Mouse (Mus musculus) stomach, embryonic 16.5 days (tissue): ENCODE measurements around the gene Ap1s1. TPM values are rescaled to one million over a fixed set of nuclear protein-coding genes. Genes with fewer than 3 reads are reported as not detected.

Experiments used
- ATAC-seq: fragments of 200-750 bp; cut with Nextera tagmentation; 2 replicates; pipeline ENCODE4 v1.8.0; 2017; ENCODE audit warnings: moderate number of reproducible peaks, moderate TSS enrichment; ENCODE audit not compliant: insufficient read depth, low FRiP score
- H3K27ac ChIP-seq: fragments of 300-500 bp; sonication (generic); 2 replicates; pipeline ENCODE4 v1.5.1; 2014; ENCODE audit warnings: low read length
- H3K27me3 ChIP-seq: fragments of 300-500 bp; sonication (generic); 2 replicates; pipeline ENCODE4 v1.6.1; 2014; ENCODE audit warnings: low read length, control low read depth, mixed read lengths; ENCODE audit not compliant: control insufficient read depth, insufficient read depth
- H3K36me3 ChIP-seq: fragments of 300-500 bp; sonication (generic); 2 replicates; pipeline ENCODE4 v1.6.1; 2014; ENCODE audit warnings: low read length; ENCODE audit not compliant: control insufficient read depth, insufficient read depth
- H3K4me1 ChIP-seq: fragments of 300-500 bp; sonication (generic); 2 replicates; pipeline ENCODE4 v1.6.1; 2014; ENCODE audit warnings: low read length, control low read depth, mixed read lengths; ENCODE audit not compliant: control insufficient read depth, insufficient read depth
- H3K4me2 ChIP-seq: fragments of 300-500 bp; sonication (generic); 2 replicates; pipeline ENCODE4 v1.6.1; 2014; ENCODE audit warnings: low read depth, low read length, mixed read lengths
- H3K4me3 ChIP-seq: fragments of 300-500 bp; sonication (generic); replicated peaks from 2 replicates; pipeline ENCODE4 v1.5.1; 2014; ENCODE audit warnings: mild to moderate bottlenecking, low read length
- H3K9ac ChIP-seq: fragments of 300-500 bp; sonication (generic); 2 replicates; pipeline ENCODE4 v1.6.1; 2014; ENCODE audit warnings: low read length
- H3K9me3 ChIP-seq: fragments of 300-500 bp; sonication (generic); replicated peaks from 2 replicates; pipeline ENCODE4 v1.6.1; 2016; ENCODE audit warnings: low read length, control low read depth; ENCODE audit not compliant: control insufficient read depth
- WGBS: fragments of 180-500 bp; shearing (Covaris S2); extraction: QIAGEN DNeasy Blood & Tissue Kit; methylation state at CpG from one replicate; pipeline ENCODE4 v1.1.7; 2014; 5-methylcytosine and 5-hydroxymethylcytosine counted together
- polyA plus RNA-seq: library from polyadenylated mRNA; unstranded; fragments of >200 nt; fragmentation: Nextera tagmentation; extraction: Ambion mirVana; gene quantifications from 2 replicates; pipeline ENCODE4 v1.2.1, GENCODE M21; 2015

Gene Ap1s1
- polyA plus RNA-seq, 1 experiment from 2014 or later = 187 TPM

DNA sequence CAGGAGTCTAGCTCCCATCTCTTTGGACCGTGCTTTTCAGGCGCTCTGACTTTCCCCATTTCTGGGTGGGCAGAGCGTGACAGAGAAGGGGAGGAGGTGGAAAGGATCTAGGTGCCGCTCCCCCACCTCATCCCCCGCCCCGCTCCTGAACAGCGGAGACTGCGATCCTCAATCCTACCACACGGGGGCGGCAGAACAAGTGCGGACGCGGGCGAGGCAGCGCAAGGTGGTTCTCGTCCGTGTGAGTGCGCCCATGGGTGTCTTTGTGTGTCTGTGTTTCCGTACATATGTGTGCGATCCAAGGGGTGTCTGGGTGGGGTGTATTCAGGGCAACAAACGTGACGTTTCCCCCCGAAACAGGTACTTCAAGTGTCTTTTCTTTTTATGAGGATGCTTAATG is 20.8 kb downstream of the Ap1s1 start:
- no peaks in the 10 kb centered on the region for H3K4me1 ChIP-seq
- H3K27me3 ChIP-seq = peaks cover 54% of the 10 kb centered on the region
- H3K9me3 ChIP-seq = no peaks in the 10 kb centered on the region
- H3K9ac ChIP-seq = no peak overlapping the region
- under 1% methylated on average over 23 of the region's 23 CpGs for WGBS
- no peaks in the 10 kb centered on the region for H3K36me3 ChIP-seq
- H3K4me2 ChIP-seq = no peak overlapping the region
- H3K4me3 ChIP-seq = no peak overlapping the region
- ATAC-seq = no peak
- H3K27ac ChIP-seq = no peak overlapping the region

- Histone ChIP-seq H3K27ac (no peak overlapping the region), H3K9ac (no peak overlapping the region), H3K4me3 (no peak overlapping the region), H3K9me3 (no peaks in the 10 kb centered on the region), H3K4me1 (no peaks in the 10 kb centered on the region), H3K36me3 (no peaks in the 10 kb centered on the region), H3K27me3 (peaks cover 48% of the 10 kb centered on the region), H3K4me2 (no peak overlapping the region)
- 49% methylated on average over 3 of the region's 3 CpGs for WGBS
- ATAC-seq = no peak
Measured at GRCm38 (mm10) chr5:137024318-137024717, 21.6 kb downstream of the Ap1s1 start.

DNA sequence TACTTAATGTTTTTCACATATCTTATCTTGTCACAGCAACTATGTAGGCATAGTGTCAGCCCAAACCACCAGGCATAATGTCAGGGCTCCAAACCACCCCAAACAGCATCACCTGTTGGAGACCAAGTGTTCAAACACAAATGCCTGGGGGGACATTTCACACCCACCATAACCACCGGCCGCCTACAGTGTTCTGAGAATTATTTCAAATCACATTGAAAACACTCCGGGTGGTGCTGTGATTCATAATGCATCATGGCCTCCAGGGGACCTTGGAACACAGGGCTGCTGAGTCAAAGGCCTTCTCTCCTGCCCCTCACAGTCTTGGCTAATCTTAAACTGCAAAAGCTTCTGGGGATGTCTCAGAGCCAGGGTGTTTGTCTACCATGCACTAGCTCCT is 30.0 kb downstream of the Ap1s1 start:
- 85% methylated on average over 3 of the region's 3 CpGs for WGBS
- no peak overlapping the region for H3K9ac ChIP-seq
- ATAC-seq = no peak
- H3K9me3 ChIP-seq = no peaks in the 10 kb centered on the region; the same call in 1 of the 2 replicates
- H3K27me3 ChIP-seq = no peaks in the 10 kb centered on the region
- no peaks in the 10 kb centered on the region for H3K4me1 ChIP-seq
- no peaks in the 10 kb centered on the region for H3K36me3 ChIP-seq
- no peak overlapping the region for H3K4me3 ChIP-seq
- H3K4me2 ChIP-seq = no peak overlapping the region
- H3K27ac ChIP-seq = no peak overlapping the region

DNA sequence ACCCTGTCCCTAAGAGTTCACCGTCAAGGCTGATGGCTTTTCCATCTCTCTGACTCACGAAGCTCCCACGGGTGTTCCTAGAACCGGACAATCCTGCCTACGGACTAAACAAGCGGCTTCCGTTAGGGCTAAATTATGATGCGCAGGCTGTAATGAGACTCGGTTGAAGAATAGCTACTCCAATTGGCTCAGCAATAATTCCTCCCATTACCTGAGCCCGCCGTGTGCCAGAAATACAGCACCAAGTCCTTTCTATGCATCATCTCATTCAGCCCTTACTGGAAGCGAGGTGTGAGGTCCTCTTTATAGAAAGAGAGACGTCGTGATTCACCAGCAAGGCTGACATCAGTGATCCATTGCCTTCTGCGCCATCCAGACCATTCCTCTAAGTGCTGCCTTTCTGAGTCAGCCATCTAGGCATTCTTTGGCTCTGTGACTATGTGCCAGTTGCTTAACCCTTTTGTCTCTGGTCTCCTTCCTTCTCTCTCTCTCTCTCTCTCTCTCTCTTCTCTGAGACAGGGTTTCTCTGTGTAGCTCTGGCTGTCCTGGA is 33.5 kb downstream of the Ap1s1 start:
- no peaks in the 10 kb centered on the region for H3K36me3 ChIP-seq
- H3K9ac ChIP-seq = no peak overlapping the region
- no peak for ATAC-seq
- no peaks in the 10 kb centered on the region; the same call in 1 of the 2 replicates for H3K9me3 ChIP-seq
- no peaks in the 10 kb centered on the region for H3K27me3 ChIP-seq
- H3K4me3 ChIP-seq = no peak overlapping the region
- WGBS = 69% methylated on average over 15 of the region's 15 CpGs
- no peak overlapping the region for H3K4me2 ChIP-seq
- H3K4me1 ChIP-seq = no peaks in the 10 kb centered on the region
- H3K27ac ChIP-seq = no peak overlapping the region

DNA sequence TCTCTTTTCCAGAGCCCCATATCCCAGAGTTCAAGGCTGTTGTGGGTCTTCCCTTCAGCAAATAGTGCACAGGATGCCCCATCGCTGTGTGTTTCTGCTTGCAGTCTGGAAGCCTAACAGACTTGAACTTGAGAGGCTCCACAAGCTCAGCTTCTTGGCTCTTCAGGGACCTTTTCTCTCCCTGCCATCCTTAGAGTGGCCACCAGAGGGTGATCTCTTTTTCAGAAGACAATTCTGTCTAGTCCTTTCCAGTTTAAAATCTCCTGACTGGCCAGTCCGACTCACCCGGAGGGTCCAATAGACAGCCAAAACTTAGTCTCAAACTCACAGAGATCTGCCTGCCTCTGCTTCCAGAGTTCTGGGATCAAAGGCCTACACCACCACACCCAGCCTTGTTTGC is 35.9 kb downstream of the Ap1s1 start:
- Histone ChIP-seq H3K27ac (no peak overlapping the region), H3K36me3 (no peaks in the 10 kb centered on the region), H3K4me3 (no peak overlapping the region), H3K4me1 (peaks cover 3% of the 10 kb centered on the region; the same call in 1 of the 2 replicates), H3K9ac (no peak overlapping the region), H3K4me2 (no peak overlapping the region), H3K9me3 (no peaks in the 10 kb centered on the region), H3K27me3 (no peaks in the 10 kb centered on the region)
- ATAC-seq = no peak
- 36% methylated on average over 3 of the region's 3 CpGs for WGBS

- H3K36me3 ChIP-seq = no peaks in the 10 kb centered on the region
- H3K4me3 ChIP-seq = no peak overlapping the region
- H3K9ac ChIP-seq = no peak overlapping the region
- no peak for ATAC-seq
- no peak overlapping the region for H3K27ac ChIP-seq
- no peaks in the 10 kb centered on the region for H3K27me3 ChIP-seq
- H3K4me2 ChIP-seq = no peak overlapping the region
- WGBS = 38% methylated on average over 8 of the region's 8 CpGs
- H3K4me1 ChIP-seq = peaks cover 3% of the 10 kb centered on the region; the same call in 1 of the 2 replicates
- no peaks in the 10 kb centered on the region for H3K9me3 ChIP-seq
Measured at GRCm38 (mm10) chr5:137007276-137007675, 38.7 kb downstream of the Ap1s1 start.

DNA sequence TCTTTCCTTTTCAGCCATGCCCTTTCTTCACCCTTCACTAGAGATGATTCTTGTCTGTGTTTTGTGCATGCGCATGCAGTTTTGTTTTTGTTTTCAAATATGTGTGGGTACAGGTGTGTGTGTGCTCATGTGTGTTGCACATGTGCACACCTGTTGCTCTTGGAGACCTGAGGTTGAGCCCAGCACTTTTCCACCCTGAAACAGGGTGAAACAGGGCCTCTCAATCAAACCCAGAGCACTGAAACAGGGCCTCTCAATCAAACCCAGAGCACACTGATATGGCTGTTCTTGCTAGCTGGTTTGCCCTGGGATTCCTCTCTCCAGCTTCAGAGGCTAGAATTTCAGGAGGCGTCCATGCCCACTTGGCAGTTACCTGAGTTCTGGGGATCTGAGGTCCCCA is 45.3 kb downstream of the Ap1s1 start:
- no peak overlapping the region for H3K27ac ChIP-seq
- 78% methylated on average over 2 of the region's 2 CpGs for WGBS

GRCm38 (mm10) chr5:136999449-136999848 is 46.5 kb downstream of the Ap1s1 start:
- H3K9ac ChIP-seq = no peak overlapping the region
- no peak for ATAC-seq
- no peaks in the 10 kb centered on the region for H3K4me1 ChIP-seq
- H3K4me2 ChIP-seq = no peak overlapping the region
- H3K27me3 ChIP-seq = no peaks in the 10 kb centered on the region
- WGBS = 68% methylated on average over 5 of the region's 5 CpGs
- H3K27ac ChIP-seq = no peak overlapping the region
- H3K4me3 ChIP-seq = no peak overlapping the region
- H3K9me3 ChIP-seq = no peaks in the 10 kb centered on the region
- H3K36me3 ChIP-seq = peaks cover under 1% of the 10 kb centered on the region; the same call in 1 of the 2 replicates

More for the DNA sequence above, 45.3 kb downstream of the Ap1s1 start:
- Histone ChIP-seq H3K4me3 (no peak overlapping the region), H3K4me1 (no peaks in the 10 kb centered on the region), H3K9ac (no peak overlapping the region), H3K9me3 (no peaks in the 10 kb centered on the region), H3K4me2 (no peak overlapping the region), H3K27me3 (no peaks in the 10 kb centered on the region), H3K36me3 (no peaks in the 10 kb centered on the region)
- ATAC-seq = no peak

DNA sequence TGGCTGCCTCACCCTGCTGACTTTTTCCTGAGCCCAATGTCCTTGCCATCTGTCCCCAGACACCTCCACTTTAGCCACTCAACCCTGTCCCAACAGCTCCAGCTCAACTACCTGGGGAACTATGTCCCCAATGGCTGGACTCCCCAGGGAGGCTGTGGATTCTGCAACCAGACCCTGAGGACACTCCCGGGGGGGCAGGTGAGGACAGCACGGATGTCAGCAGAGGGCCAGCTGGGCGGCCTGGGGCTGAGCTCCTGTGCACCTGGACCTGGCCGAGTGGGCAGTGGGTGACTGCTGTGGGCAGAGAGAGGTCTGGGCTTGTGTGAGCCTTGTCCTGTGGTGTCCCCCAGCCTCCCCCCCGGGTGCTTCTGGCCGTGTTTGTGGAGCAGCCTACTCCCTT is 56.1 kb downstream of the Ap1s1 start:
- WGBS = 95% methylated on average over 6 of the region's 6 CpGs
- no peaks in the 10 kb centered on the region for H3K9me3 ChIP-seq

More for the DNA sequence above, 56.1 kb downstream of the Ap1s1 start:
- ATAC-seq = no peak
- Histone ChIP-seq H3K4me2 (no peak overlapping the region), H3K36me3 (peaks cover 33% of the 10 kb centered on the region), H3K4me3 (no peak overlapping the region), H3K27me3 (no peaks in the 10 kb centered on the region), H3K27ac (no peak overlapping the region), H3K4me1 (peaks cover 15% of the 10 kb centered on the region), H3K9ac (no peak overlapping the region)
